Mouse (Mus musculus): ENCODE results near the gene Ninj1.

Ninj1 gene

DNA sequence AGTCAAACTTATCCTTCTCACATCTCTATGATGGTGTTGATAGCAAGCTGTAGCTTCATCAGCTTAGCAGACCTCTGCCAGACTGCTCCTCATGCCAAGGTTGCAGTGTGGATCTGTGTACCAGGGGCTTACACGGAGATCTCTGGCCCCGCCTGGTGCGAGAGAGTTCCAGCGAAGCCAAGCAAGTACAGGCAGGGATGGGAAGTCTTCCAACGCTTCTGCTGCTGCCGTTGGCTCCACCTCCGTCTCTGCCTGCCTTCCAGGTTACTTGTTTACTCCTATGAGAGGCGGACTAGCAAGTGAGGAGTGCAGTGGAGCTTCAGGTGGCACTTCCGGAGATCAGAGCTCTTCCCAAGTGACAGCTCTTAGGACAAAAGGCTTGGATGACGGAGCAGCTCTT lies 37.0 kb downstream of the Ninj1 start:
- ATAC-seq (ENCODE audit: insufficient number of reproducible peaks, low FRiP score, low TSS enrichment): no peak

DNA sequence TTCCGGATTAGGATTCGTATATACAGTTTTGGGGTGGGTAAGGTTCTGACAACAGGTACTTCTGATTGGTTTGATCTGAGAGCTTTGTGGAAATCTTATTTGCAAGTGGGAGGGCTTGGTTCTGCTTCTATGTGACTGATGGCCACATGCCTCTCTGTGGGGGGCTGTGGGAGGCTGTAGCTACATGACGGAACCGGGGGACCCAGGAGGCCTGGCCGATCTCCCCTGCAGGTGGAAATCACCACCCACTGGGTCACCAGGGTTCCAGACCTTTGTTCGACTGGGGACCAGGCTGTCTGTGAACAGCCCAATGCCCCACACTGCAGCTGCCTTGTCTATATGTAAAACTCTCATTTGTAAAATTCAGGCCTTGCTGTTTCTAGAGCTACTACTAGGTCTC lies 37.4 kb downstream of the Ninj1 start:
- ATAC-seq (ENCODE audit: insufficient number of reproducible peaks, low FRiP score, low TSS enrichment): no peak

GRCm38 (mm10) chr13:49225159-49225558 lies 37.9 kb downstream of the Ninj1 start:
- no peak for ATAC-seq (ENCODE audit: insufficient number of reproducible peaks, low FRiP score, low TSS enrichment)

DNA sequence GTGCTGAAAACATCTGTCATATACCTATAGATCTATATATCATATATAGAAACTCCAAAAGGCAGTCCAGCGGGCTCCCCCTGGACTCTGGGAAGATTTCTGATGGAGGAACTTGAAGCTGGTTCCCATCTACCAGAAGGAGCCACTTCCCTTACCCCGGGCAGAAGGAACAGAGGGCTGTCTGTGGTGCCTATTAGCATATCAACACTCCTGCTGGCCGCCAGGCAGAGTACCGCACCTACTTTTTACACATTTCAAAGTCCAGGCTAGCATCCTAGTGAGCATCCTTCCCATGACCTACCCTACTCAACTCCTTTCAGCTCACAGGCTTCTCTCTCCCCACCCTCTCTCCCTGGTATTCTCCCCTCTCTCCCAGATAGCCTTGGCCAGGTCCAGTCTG lies 38.3 kb downstream of the Ninj1 start:
- ATAC-seq (ENCODE audit: insufficient number of reproducible peaks, low FRiP score, low TSS enrichment): no peak

DNA sequence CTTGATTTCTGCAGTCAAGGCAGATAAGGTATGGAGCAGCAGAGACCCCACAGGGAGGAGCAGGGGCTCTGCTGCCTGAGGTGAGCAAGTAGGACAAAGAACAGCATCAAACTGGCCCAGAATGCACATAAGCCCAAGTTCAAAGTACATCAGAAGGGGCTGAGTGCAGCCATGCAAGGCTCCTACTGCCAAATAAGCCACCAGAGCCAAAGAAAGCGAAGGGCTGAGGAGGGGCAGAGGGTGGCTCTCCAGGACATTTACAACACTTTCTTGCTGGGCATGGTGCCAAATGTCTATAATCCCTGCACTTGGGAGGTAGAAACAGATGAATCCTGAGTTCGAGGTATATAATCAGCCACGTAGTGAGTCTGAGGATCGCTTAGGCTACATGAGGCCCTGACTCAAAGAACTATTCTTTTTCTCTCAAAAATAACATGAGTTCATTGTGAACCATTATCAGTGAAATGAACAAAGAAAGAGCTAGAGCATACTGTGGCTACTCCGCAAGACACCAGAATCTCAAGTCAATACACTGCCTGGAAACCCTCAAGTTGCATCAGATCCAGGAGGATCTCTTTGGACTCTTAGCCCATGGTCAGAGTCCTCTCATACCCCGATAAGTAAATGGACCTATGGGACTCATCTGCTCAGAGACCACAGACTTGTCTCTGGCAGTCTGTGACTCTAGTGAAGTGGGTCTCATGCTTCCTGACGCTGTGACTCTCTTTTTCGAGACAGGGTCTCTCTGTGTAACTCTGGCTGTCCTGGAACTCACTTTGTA lies 46.7 kb downstream of the Ninj1 start:
- ATAC-seq (ENCODE audit: insufficient number of reproducible peaks, low FRiP score, low TSS enrichment): no peak

GRCm38 (mm10) chr13:49234711-49235110 lies 47.4 kb downstream of the Ninj1 start:
- no peak for ATAC-seq (ENCODE audit: insufficient number of reproducible peaks, low FRiP score, low TSS enrichment)

GRCm38 (mm10) chr13:49237617-49238016 lies 50.3 kb downstream of the Ninj1 start:
- ATAC-seq (ENCODE audit: insufficient number of reproducible peaks, low FRiP score, low TSS enrichment): no peak

- ATAC-seq (ENCODE audit: insufficient number of reproducible peaks, low FRiP score, low TSS enrichment): no peak
These were observed 51.5 kb downstream of the Ninj1 start for GRCm38 (mm10) chr13:49238737-49239136.

DNA sequence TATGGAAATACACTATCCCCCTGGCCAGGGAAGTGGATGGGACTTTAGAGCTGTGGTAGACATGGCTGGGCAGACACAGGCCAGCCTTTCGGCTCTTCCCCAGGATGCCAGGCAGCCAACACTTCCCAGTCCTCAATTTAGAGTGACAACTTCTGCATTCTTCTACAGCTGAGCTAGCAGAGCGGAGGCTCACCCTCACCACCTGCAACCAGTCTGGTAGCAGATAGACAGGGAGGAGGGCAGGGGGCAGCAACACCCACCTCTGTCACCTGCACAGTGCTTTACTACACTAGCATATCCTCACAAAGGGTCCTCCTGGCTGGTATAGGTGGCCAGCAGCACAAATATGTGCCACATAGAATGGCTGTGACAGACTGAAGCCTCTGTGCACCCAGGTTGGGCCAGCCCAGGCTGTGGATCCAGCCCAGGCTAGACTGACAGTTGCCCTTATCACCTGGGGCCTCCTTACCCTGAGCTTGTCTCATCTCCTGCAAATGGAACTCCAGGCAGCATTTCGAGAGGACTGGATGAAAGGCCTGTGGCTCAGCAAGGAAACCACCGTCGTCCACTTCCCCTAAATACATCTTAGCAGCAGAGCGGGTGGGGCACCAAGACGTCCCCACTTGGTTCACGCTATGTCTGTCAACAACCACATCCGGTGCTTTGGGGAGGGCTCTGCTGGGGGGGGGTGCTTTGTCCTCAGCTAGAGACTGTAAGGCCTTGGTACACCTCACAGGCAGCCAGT lies 55.2 kb downstream of the Ninj1 start:
- no peak for ATAC-seq (ENCODE audit: insufficient number of reproducible peaks, low FRiP score, low TSS enrichment)

- no peak for ATAC-seq (ENCODE audit: insufficient number of reproducible peaks, low FRiP score, low TSS enrichment)
These were observed 56.2 kb downstream of the Ninj1 start for GRCm38 (mm10) chr13:49243492-49243891.

DNA sequence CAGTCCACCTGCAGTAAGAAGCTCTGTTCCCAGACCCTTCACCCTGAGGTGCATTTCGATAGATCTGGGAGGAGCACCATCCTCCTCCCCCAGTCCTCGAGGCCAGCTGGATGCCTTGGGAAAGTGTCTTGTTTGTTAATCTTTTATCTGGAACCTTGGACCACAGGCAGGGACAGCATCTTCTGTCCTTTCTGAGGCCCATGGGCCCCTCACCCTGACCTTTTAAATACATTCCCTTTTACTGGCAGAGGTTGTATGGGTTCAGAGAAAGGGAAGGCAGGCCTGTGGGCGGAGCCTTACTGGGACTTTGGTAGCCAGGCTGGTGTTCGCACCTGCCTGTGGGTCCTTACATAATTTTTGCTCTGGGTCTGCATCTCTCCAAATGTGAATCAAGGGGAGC lies 58.0 kb downstream of the Ninj1 start:
- ATAC-seq (ENCODE audit: insufficient number of reproducible peaks, low FRiP score, low TSS enrichment): no peak

Measured in cerebellum, adult (tissue).